Mouse (Mus musculus) spleen, adult 2 months (tissue): ENCODE measurements around the gene Snx29. TPM values are rescaled to one million over a fixed set of nuclear protein-coding genes. Genes with fewer than 3 reads are reported as not detected.
"Not testable (repeated sequence)": the region's sequence is repeated elsewhere in the genome, so short reads cannot be mapped to it uniquely, and the experiment has no call there.

Source experiments
- DNase-seq, 2 experiments: peaks; one replicate each; pipeline versions ENCODE4 v3.0.0 to v3.0.0-alpha.2; 2012 to 2021; ENCODE audit warnings: low spot score in 2 of 2, low read depth in 1 of 2
- H3K27ac ChIP-seq: fragments of 200-500 bp; 2 replicates; pipeline ENCODE4 v1.5.1; 2012; ENCODE audit warnings: low read length, inconsistent platforms; ENCODE audit not compliant: insufficient read depth
- H3K27me3 ChIP-seq: fragments of 200-500 bp; 2 replicates; pipeline ENCODE4 v1.6.1; 2012; ENCODE audit warnings: mild to moderate bottlenecking, moderate library complexity, low read length, inconsistent platforms; ENCODE audit not compliant: control insufficient read depth, insufficient read depth
- H3K36me3 ChIP-seq: fragments of 200-500 bp; 2 replicates; pipeline ENCODE4 v1.6.1; 2012; ENCODE audit warnings: mild to moderate bottlenecking, low read length, inconsistent platforms; ENCODE audit not compliant: control insufficient read depth, insufficient read depth
- H3K4me1 ChIP-seq: fragments of 200-500 bp; 2 replicates; pipeline ENCODE4 v1.6.1; 2011; ENCODE audit warnings: inconsistent platforms; ENCODE audit not compliant: control insufficient read depth, insufficient read depth, insufficient read length
- H3K4me3 ChIP-seq: fragments of 200-500 bp; 2 replicates; pipeline ENCODE4 v1.5.1; 2011; ENCODE audit warnings: mild to moderate bottlenecking, inconsistent platforms; ENCODE audit not compliant: insufficient read depth, insufficient read length; ENCODE audit errors: extremely low read depth
- CTCF ChIP-seq: fragments of 200-500 bp; IDR thresholded peaks from 2 replicates; pipeline ENCODE4 v1.5.1; 2011; ENCODE audit warnings: mild to moderate bottlenecking, inconsistent platforms; ENCODE audit not compliant: insufficient read depth, insufficient read length, insufficient replicate concordance; ENCODE audit errors: extremely low read depth
- POLR2A ChIP-seq: fragments of 200-500 bp; IDR thresholded peaks from 2 replicates; pipeline ENCODE4 v1.6.1; 2011; ENCODE audit warnings: low read depth, low read length, inconsistent platforms
- WGBS: fragments of 180-500 bp; shearing (Covaris S2); methylation state at CpG from one replicate; pipeline ENCODE4 v1.1.7; 2018; 5-methylcytosine and 5-hydroxymethylcytosine counted together
- polyA plus RNA-seq: library from polyadenylated mRNA; depleted of rRNA; stranded (reverse); fragments of >200 nt; gene quantifications from 2 replicates; pipeline ENCODE4 v1.2.3, GENCODE M21; 2012

Snx29 gene
- polyA plus RNA-seq, 1 experiment = 13.6 TPM

DNA sequence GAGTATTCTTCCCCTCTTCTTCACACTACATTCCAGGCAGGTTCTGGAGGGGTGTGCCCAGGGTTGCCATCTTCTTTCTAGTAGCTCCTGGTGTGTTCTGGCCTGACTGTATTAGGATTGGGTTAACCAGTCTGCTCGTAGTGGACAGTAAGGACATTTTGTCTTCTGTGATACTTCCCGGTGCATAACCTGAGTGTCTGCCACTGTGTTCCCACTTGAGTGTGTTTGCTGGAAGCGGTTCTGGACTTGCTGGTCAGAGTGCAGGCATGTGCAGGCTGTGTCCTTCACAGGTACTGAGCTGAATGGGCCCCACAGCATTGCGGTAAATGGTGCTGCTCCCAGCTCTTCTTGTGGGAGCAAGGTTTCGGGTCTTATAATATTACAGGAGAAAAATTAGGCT, 125.2 kb downstream of the Snx29 start:
- TF ChIP-seq POLR2A (no peak), CTCF (no peak)
- 93% methylated on average over 5 of the region's 5 CpGs for WGBS
- Histone ChIP-seq H3K36me3 (peaks cover 33% of the 10 kb centered on the region), H3K4me1 (no peaks in the 10 kb centered on the region), H3K27me3 (no peaks in the 10 kb centered on the region), H3K4me3 (no peak overlapping the region), H3K27ac (no peak overlapping the region)
- no peak for DNase-seq

GRCm38 (mm10) chr16:11448696-11449095, 126.0 kb downstream of the Snx29 start:
- 65% methylated on average over 4 of the region's 4 CpGs for WGBS
- H3K4me1 ChIP-seq, H3K4me3 ChIP-seq, H3K27ac ChIP-seq, H3K27me3 ChIP-seq, DNase-seq: not testable (repeated sequence)
- H3K36me3 ChIP-seq = peaks cover 35% of the 10 kb centered on the region

DNA sequence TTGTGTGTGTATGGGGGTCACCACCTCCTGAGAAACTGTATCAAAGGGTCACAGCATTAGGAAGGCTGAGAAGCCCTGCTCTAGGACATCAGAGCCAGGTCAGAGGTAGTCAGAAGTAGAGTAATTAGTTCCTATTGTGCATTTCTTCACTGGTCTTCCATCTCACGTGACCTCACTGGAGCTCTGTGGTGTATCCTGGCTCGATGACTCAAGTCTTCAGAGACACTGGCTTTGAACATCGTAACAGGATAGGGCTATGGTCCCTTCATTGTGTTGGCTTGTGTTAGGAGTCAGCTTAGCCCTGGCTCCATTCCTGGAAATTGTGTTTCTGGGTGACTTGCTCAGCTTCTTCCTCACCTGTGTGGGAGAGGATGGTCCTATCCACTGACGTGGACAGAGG, 126.6 kb downstream of the Snx29 start:
- Histone ChIP-seq H3K27ac (no peak overlapping the region), H3K4me1 (no peaks in the 10 kb centered on the region), H3K27me3 (no peaks in the 10 kb centered on the region), H3K4me3 (no peak overlapping the region), H3K36me3 (peaks cover 35% of the 10 kb centered on the region)
- WGBS = 96% methylated on average over 4 of the region's 4 CpGs
- TF ChIP-seq POLR2A = no peak
- no peak for TF ChIP-seq CTCF
- DNase-seq = no peak

DNA sequence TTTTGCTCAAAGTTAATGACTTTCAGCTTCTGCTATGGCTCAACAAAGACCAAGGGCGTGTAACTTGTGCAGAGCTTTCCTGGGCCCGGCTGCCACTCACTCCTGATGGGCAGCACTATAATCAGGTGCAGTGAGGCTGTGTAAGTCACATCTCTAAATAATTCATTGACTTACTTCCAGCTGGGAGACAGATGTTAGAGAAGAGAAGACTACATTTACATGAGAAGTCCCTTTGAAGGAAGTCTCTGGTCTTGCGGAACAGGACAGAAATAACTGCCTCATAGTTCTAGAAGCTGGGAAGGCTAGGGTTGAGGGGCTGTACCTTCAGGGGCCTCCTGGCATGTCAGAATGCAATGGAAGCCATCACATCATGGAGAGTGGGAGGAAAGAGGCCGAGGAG, 127.9 kb downstream of the Snx29 start:
- 92% methylated on average over 4 of the region's 4 CpGs for WGBS
- TF ChIP-seq CTCF (no peak), POLR2A (no peak)
- Histone ChIP-seq H3K4me1 (no peaks in the 10 kb centered on the region), H3K36me3 (peaks cover 39% of the 10 kb centered on the region), H3K27me3 (no peaks in the 10 kb centered on the region), H3K27ac (no peak overlapping the region), H3K4me3 (no peak overlapping the region)
- DNase-seq = no peak

DNA sequence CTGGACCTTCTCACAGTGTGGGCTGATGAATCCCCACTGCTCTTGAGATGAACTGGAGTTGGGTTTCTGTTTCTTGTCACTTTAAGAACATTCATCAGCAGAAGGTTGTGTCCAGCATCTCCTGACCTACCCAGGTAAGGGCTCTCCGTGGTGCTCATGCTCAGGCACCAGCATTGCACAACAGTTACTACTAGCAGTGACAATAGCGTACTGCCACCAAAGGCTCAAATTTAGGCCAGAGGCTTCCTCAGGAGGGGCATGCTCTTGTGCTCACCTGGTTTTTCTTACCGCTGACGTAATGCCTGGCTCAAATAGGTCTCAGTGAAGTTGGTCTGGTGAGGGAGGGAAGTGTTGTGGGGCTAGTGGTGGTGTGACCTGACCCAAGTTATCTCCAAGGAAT, 132.2 kb downstream of the Snx29 start:
- Histone ChIP-seq H3K4me1 (no peaks in the 10 kb centered on the region), H3K27ac (no peak overlapping the region), H3K4me3 (no peak overlapping the region), H3K27me3 (no peaks in the 10 kb centered on the region), H3K36me3 (peaks cover 27% of the 10 kb centered on the region)
- no peak for DNase-seq
- WGBS = 94% methylated on average over 4 of the region's 4 CpGs
- TF ChIP-seq POLR2A (no peak), CTCF (no peak)

GRCm38 (mm10) chr16:11455545-11456140, 132.9 kb downstream of the Snx29 start:
- DNase-seq = no peak
- H3K4me1 ChIP-seq = no peaks in the 10 kb centered on the region
- WGBS = 62% methylated on average over 5 of the region's 5 CpGs
- H3K4me3 ChIP-seq = no peak overlapping the region
- H3K27ac ChIP-seq = peak overlapping the region; percentile 79
- peaks cover 30% of the 10 kb centered on the region for H3K36me3 ChIP-seq
- TF ChIP-seq POLR2A = no peak
- TF ChIP-seq CTCF = no peak
- H3K27me3 ChIP-seq = no peaks in the 10 kb centered on the region

DNA sequence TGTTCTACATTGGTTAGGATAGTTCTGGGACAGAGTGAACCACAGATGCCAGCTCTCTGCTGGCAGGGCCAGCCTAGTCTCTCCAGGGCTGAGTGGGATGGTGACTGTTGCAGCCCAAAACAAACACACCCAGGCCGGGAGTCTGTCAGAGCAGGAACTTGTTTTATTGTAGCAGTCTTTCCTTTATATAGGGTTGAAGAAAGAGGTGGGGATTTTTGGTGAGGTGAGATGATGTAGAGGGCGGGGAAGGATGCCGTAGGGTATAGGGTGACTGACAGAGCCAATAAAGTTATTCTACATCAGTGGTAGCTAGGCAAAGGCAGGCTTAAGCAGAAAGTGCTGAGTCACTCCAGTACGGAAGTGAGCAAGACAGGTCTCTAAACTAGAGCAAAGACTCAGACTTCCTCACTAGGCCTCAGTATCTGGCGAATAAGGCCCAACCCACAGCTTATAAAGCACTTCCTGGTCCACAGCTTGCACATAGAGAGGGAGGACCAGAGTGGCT, 133.5 kb downstream of the Snx29 start:
- TF ChIP-seq POLR2A = no peak
- no peak for TF ChIP-seq CTCF
- peak in 1 of 2 experiments; percentile 32 for DNase-seq
- 45% methylated on average over 5 of the region's 5 CpGs for WGBS
- Histone ChIP-seq H3K36me3 (peaks cover 26% of the 10 kb centered on the region), H3K27ac (peak overlapping the region; percentile 79), H3K4me1 (peaks cover under 1% of the 10 kb centered on the region; the same call in 1 of the 2 replicates), H3K27me3 (no peaks in the 10 kb centered on the region), H3K4me3 (no peak overlapping the region)
